Mouse (Mus musculus) Patski (cell line): Measurements from ENCODE around the gene Krtap3-3. TPM values are rescaled to one million over a fixed set of nuclear protein-coding genes. Genes with fewer than 3 reads are reported as not detected.

Experiments
- ATAC-seq: fragments of 100-300 bp; one replicate; pipeline ENCODE4 v1.8.0; 2021
- CTCF ChIA-PET: fragments of 350-600 bp; sonication (Branson Sonifier 250); formaldehyde crosslinking; loops from one replicate; lab custom pipeline; 2022; ENCODE audit warnings: inconsistent platforms; lab: Charles Lee
- POLR2A ChIA-PET: fragments of 350-600 bp; sonication (Branson Sonifier 250); formaldehyde crosslinking; loops from one replicate; lab custom pipeline; 2022; ENCODE audit warnings: antibody characterized with exemption, inconsistent platforms; lab: Charles Lee
- DNase-seq: peaks from one replicate; pipeline ENCODE4 v3.0.0-alpha.2; 2011; ENCODE audit warnings: low read depth, low spot score
- H3K27me3 ChIP-seq: fragments of 371-371 bp; one replicate; pipeline ENCODE4 v1.5.1; 2021
- CTCF ChIP-seq: fragments of 100-300 bp; IDR thresholded peaks from one replicate; pipeline ENCODE4 v1.5.1; 2021
- in situ Hi-C: fragments of 300-500 bp; cut with MboI; formaldehyde crosslinking; loops from 3 replicates; pipeline ENCODE4 v1.11.1; 2018; ENCODE audit warnings: low pct_unique_long_range_greater_than_20kb, mixed read lengths
- polyA plus RNA-seq: library from polyadenylated mRNA; unstranded; gene quantifications from one replicate; pipeline ENCODE4 v1.2.3, GENCODE M21; 2021

Krtap3-3 gene
- polyA plus RNA-seq, 1 experiment from 2014 or later: not detected

DNA sequence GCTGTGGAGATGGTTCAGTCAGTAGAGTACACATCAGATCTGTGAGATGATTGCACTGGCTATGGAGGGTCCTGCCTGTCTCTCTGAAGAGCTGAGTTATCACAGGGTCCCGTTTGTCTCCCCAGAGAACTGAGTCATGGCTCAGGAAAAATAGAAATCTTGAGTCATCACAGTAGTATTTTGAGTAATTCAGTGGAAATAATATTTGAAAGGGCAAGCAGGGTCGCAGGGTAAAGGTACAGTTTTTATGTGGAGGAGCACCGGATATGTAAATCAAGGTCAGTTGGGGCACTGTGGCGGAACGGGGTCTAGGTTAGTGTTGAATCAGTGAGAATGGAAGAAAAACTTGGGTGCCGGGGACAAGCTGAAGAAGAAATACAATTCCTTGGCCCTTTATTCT lies 11.9 kb upstream of the Krtap3-3 start:
- DNase-seq: no peak
- ATAC-seq: no peak
- in situ Hi-C loops: no loop called here
- ChIA-PET CTCF (interaction anchor here (0.8 to 1.5 kb wide), 3 partner anchors 9 to 46 kb away, joined by 3 read pairs; no protein-coding TSS in a partner anchor), POLR2A (interaction anchor here (1.4 kb wide), 1 partner anchor 10 kb away, joined by 3 read pairs; no protein-coding TSS in a partner anchor)
- no peak for TF ChIP-seq CTCF
- H3K27me3 ChIP-seq: no peaks in the 10 kb centered on the region

DNA sequence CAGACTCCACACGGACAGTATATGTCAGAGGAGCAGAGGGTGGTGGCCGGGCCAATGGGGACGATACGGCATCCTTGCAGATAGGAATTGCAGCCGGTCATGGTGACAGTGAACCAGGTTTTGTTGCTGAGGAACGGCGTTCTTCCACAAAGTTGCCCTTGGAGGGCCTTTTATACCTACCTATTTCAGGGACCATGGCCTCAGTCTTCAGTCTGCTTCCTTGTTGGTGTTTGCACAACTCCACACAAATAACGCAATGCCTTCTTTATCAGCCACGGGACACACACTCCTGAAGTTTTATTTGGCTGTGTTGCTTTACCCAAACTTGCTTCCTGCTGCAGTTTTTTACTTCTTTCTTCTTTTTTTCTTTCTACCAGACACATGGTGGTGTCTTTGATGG lies 8.7 kb upstream of the Krtap3-3 start, which contains the start of gene Gm11939:
Gene Gm11939, minus strand, starts transcription at position 101 of the 400 bp plus-strand sequence.
- no peak for ATAC-seq
- no peak for DNase-seq
- in situ Hi-C loops: no loop called here

DNA sequence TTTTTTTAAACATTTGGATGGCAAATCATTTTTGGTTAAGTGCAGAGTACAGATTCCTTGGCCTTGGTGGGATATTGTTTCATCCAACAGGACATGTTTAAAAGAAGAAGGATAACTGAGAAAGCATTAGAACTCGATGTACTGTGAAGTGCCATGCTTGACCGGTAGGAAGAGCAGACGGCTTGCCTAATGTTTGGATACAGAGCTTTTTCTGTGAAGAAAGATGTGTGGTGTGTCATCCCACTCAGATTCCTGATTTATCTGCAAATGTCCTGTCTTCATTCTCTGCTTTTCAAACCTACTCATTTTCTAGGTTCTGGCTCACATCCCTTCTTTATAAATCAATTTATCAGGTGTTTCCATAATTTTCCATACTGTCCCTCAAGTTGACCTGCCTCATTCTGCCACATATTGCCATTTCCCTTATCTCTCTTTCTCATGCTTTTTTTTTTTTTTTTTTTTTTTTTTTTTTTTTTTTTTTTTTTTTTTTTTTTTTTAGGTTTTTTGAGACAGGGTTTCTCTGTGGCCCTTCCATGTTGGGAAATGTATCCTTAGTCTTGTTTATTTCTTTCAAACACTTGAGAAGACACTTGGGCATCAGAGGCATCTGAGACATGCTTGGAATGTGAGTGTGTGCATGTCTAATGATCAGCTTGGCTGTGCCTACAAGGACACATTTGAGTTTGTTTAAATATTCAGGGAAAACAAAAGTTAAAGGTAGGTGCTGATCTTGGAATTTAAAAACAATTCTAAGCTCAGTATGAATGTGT lies 7.5 kb upstream of the Krtap3-3 start:
- H3K27me3 ChIP-seq: no peaks in the 10 kb centered on the region
- in situ Hi-C loops: no loop called here
- TF ChIP-seq CTCF: no peak
- no peak for DNase-seq
- ChIA-PET POLR2A (no interaction called here), CTCF (interaction anchor here (0.9 kb wide), 1 partner anchor 9 kb away, joined by 3 read pairs; the partner anchor contains the start of gene Krtap3-1)
- ATAC-seq: peak; percentile 74

More for the DNA sequence above, 8.7 kb upstream of the Krtap3-3 start, which contains the start of gene Gm11939:
- ChIA-PET POLR2A (no interaction called here), CTCF (interaction anchor here (1.8 kb wide), 1 partner anchor 14 kb away, joined by 4 read pairs; no protein-coding TSS in a partner anchor)
- H3K27me3 ChIP-seq: no peaks in the 10 kb centered on the region
- no peak for TF ChIP-seq CTCF

DNA sequence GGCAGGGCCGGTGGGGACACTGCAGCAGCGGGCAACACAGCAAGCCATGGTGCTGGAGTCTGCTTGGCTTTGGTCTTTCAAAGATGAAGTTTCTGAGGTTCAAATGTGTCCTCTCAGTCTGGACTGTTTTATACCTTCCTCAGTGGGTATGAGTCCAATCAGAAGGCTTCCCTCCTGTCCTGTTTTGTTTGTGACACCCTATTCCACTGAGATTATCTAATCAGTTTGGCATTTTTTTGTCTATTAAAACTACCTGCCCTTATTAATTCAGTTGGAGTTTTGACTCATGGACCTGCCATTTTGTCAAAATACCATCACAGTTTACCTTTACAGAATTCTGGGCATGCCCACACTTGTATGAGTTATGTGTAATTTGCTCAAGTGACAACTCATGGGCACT lies 6.1 kb upstream of the Krtap3-3 start, which contains the start of gene Krtap3-2:
Gene Krtap3-2, minus strand, starts transcription at position 101 of the 400 bp plus-strand sequence.
- TF ChIP-seq CTCF: no peak
- DNase-seq: no peak
- in situ Hi-C loops: no loop called here
- ChIA-PET CTCF (no interaction called here), POLR2A (no interaction called here)
- no peak for ATAC-seq
- H3K27me3 ChIP-seq: no peaks in the 10 kb centered on the region

DNA sequence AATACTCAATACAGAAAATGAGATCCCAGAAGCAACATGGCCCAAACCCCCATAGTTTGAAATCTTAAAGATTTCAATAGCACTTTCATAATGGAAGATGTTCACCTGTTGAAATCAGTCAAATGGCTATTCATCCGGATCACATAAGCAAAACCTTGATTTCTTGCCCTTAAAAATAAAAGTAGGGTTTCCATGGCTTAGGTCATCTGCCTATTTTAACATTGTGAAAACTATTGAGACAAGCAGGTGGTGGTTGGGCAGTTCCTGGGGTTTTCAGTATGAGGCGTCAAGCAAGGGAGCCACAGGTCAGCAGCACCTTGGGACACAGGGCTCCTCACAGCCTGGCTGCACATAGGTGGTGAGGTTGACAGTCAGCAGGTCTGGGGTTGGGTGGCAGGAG lies 5.5 kb upstream of the Krtap3-3 start:
- CTCF ChIA-PET: no interaction called here
- no peak for TF ChIP-seq CTCF
- H3K27me3 ChIP-seq: no peaks in the 10 kb centered on the region
- POLR2A ChIA-PET: no interaction called here
- no peak for ATAC-seq
- no peak for DNase-seq
- in situ Hi-C loops: no loop called here

DNA sequence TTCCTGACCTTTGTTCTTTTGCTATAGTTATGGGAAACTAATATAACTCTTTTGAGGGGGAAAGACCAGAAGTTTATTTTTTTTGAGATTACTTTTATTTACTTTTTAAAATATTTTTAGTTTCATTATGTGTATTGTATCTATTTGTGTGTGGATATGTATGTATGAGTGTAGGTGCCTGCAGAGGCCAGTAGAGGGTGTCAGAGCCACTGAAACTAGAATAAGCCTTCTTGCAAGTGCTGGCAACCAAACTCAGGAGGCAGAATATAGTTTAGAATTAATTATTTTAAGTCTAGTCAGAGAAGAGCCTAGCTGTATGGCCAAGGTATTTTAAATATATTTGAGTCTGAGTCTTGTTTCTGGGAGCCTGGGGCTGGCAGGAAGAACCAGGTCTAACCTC lies 2.8 kb downstream of the Krtap3-3 start:
- in situ Hi-C loops: no loop called here
- TF ChIP-seq CTCF: no peak
- DNase-seq (no peak), ATAC-seq (no peak)
- ChIA-PET POLR2A (no interaction called here), CTCF (interaction anchor here (0.8 kb wide), 1 partner anchor 9 kb away, joined by 3 read pairs; no protein-coding TSS in a partner anchor)
- H3K27me3 ChIP-seq: no peaks in the 10 kb centered on the region

- ChIA-PET CTCF (interaction anchor here (1.1 to 1.7 kb wide), 3 partner anchors 18 to 34 kb away, joined by 4 to 6 read pairs (median 4); partner anchors contain the start of gene Krt39), POLR2A (no interaction called here)
- TF ChIP-seq CTCF: no peak
- in situ Hi-C loops: no loop called here
- DNase-seq (no peak), ATAC-seq (no peak)
- H3K27me3 ChIP-seq: no peaks in the 10 kb centered on the region
Measured at GRCm38 (mm10) chr11:99539721-99540120, 10.9 kb downstream of the Krtap3-3 start.

DNA sequence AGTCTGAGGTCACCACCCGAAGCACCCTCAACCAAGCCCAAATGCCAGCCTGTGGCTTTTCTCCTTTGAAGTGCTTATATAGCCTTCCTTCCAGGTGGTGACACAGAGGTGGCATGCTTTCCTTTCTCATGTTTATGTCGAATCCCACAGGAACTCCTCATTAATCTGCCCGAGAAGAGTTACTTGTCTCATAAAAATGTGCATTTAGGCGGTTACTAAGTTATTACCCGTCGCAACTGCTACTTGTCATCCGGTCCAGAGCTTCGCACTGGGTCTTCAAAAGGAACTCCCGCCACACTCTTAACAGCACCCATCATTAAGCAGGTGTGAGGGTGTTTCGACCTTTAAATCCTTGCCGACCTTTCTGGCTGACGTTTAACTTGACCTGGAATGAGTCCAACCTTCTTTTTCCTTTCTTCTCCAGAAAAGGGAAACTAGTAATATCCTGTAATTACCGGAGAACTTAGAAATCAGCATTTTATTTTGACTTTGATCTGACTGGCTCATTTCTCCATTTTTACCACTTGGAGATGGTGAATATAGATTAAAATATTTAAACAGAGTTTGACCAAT lies 29.3 kb downstream of the Krtap3-3 start, which contains the start of gene Krt39:
Gene Krt39, minus strand, starts transcription at position 51 of the 573 bp plus-strand sequence.
- ChIA-PET POLR2A (interaction anchor here (0.5 kb wide), 2 partner anchors 16 to 19 kb away, joined by 3 read pairs; no protein-coding TSS in a partner anchor), CTCF (interaction anchor here (1.7 kb wide), 1 partner anchor 18 kb away, joined by 4 read pairs; no protein-coding TSS in a partner anchor)
- no peak for ATAC-seq
- no peak for TF ChIP-seq CTCF
- H3K27me3 ChIP-seq: no peaks in the 10 kb centered on the region
- in situ Hi-C loops: no loop called here
- no peak for DNase-seq

- ATAC-seq: no peak
- no peak for DNase-seq
- POLR2A ChIA-PET: no interaction called here
- in situ Hi-C loops: no loop called here
- no peaks in the 10 kb centered on the region for H3K27me3 ChIP-seq
- no peak for TF ChIP-seq CTCF
- CTCF ChIA-PET: no interaction called here
Measured at GRCm38 (mm10) chr11:99514098-99514497, 36.6 kb downstream of the Krtap3-3 start.

Other genes starting within 250 kb of the Krtap3-3 start
- not detected for gene Krt25, start 227.9 kb downstream of the Krtap3-3 start, polyA plus RNA-seq
- gene Krt26, start 212.9 kb downstream of the Krtap3-3 start, polyA plus RNA-seq: not detected
- gene Krt27, start 199.8 kb downstream of the Krtap3-3 start, polyA plus RNA-seq: not detected
- gene Krt28, start 176.0 kb downstream of the Krtap3-3 start, polyA plus RNA-seq: not detected
- gene Krt10, start 161.5 kb downstream of the Krtap3-3 start, polyA plus RNA-seq: 7.2 TPM
- not detected for gene Krt12, start 128.6 kb downstream of the Krtap3-3 start, polyA plus RNA-seq
- gene Krt20, start 112.7 kb downstream of the Krtap3-3 start, polyA plus RNA-seq: not detected
- 0.09 TPM for gene Krt23, start 57.7 kb downstream of the Krtap3-3 start, polyA plus RNA-seq
- gene Krt39, start 29.5 kb downstream of the Krtap3-3 start, polyA plus RNA-seq: 0.08 TPM
- gene Krt40, start 7.7 kb downstream of the Krtap3-3 start, polyA plus RNA-seq: not detected
- gene Krtap3-2, start 6.0 kb upstream of the Krtap3-3 start, polyA plus RNA-seq: not detected
- gene Gm11939, start 8.6 kb upstream of the Krtap3-3 start, polyA plus RNA-seq: not detected
- gene Krtap3-1, start 15.8 kb upstream of the Krtap3-3 start, polyA plus RNA-seq: not detected
- not detected for gene Krtap1-5, start 30.2 kb upstream of the Krtap3-3 start, polyA plus RNA-seq
- gene Krtap1-4, start 32.8 kb upstream of the Krtap3-3 start, polyA plus RNA-seq: not detected
- not detected for gene Krtap1-3, start 40.5 kb upstream of the Krtap3-3 start, polyA plus RNA-seq
- gene Krtap9-3, start 47.2 kb upstream of the Krtap3-3 start, polyA plus RNA-seq: not detected
- not detected for gene Gm11938, start 52.4 kb upstream of the Krtap3-3 start, polyA plus RNA-seq
- gene Gm11937, start 59.3 kb upstream of the Krtap3-3 start, polyA plus RNA-seq: not detected
- gene Krtap2-4, start 64.0 kb upstream of the Krtap3-3 start, polyA plus RNA-seq: not detected
- not detected for gene Gm11562, start 69.6 kb upstream of the Krtap3-3 start, polyA plus RNA-seq
- gene Krtap4-1, start 77.4 kb upstream of the Krtap3-3 start, polyA plus RNA-seq: not detected
- not detected for gene Krtap4-2, start 84.2 kb upstream of the Krtap3-3 start, polyA plus RNA-seq
- not detected for gene Krtap4-7, start 93.2 kb upstream of the Krtap3-3 start, polyA plus RNA-seq
- not detected for gene Gm11555, start 99.4 kb upstream of the Krtap3-3 start, polyA plus RNA-seq
- gene Gm11563, start 108.1 kb upstream of the Krtap3-3 start, polyA plus RNA-seq: not detected
- not detected for gene Krtap4-6, start 115.1 kb upstream of the Krtap3-3 start, polyA plus RNA-seq
- gene Gm14190, start 139.9 kb upstream of the Krtap3-3 start, polyA plus RNA-seq: not detected
- gene Gm14180, start 183.4 kb upstream of the Krtap3-3 start, polyA plus RNA-seq: not detected
- not detected for gene Gm11595, start 222.0 kb upstream of the Krtap3-3 start, polyA plus RNA-seq
- gene Krtap4-8, start 229.8 kb upstream of the Krtap3-3 start, polyA plus RNA-seq: 0.06 TPM
- not detected for gene Krtap4-9, start 234.3 kb upstream of the Krtap3-3 start, polyA plus RNA-seq
- gene Gm11596, start 242.6 kb upstream of the Krtap3-3 start, polyA plus RNA-seq: not detected
- gene Gm11569, start 248.1 kb upstream of the Krtap3-3 start, polyA plus RNA-seq: not detected